Mouse (Mus musculus): Measurements from ENCODE around the gene Mrps21. TPM values are rescaled to one million over a fixed set of nuclear protein-coding genes. Genes with fewer than 3 reads are reported as not detected.

The Mrps21 gene
- 11.8 TPM for polyA plus RNA-seq (2014; fragmentation: Illumina TruSeq; extraction: RNeasy Lipid Tissue Mini Kit (QIAGEN cat#74804); ENCODE audit: low read depth, low replicate concordance)

DNA sequence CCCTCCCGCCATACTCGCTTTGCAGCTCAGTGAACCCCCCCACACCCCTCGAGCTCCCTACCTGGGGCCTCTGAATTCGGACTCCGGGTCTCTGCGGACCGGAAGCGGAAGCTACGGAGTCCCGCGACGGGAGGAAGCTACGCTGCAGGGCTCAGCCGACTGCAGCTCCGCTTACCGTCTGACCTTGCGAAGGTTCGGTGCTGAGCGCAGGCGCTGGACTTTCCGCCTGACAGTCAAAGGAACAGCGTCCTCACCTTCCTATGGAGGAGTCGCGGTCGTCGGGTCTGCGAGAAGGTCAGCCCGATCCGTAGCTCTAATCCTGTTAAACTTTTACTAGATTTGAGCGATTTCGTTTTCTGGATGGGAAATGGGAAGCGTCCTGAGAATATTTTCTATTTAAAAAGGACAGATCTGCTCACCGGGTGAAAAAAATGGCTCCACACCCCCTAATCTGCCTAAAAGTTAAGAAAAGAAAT, at the start of gene Mrps21:
Mrps21 (minus strand) TSS at position 128 of the 476 bp plus-strand sequence.

GRCm38 (mm10) chr3:95904568-95904967, 33.2 kb upstream of the Mrps21 start, which contains the start of gene Car14:
Gene Car14 (minus strand): TSS chr3:95904691.

DNA sequence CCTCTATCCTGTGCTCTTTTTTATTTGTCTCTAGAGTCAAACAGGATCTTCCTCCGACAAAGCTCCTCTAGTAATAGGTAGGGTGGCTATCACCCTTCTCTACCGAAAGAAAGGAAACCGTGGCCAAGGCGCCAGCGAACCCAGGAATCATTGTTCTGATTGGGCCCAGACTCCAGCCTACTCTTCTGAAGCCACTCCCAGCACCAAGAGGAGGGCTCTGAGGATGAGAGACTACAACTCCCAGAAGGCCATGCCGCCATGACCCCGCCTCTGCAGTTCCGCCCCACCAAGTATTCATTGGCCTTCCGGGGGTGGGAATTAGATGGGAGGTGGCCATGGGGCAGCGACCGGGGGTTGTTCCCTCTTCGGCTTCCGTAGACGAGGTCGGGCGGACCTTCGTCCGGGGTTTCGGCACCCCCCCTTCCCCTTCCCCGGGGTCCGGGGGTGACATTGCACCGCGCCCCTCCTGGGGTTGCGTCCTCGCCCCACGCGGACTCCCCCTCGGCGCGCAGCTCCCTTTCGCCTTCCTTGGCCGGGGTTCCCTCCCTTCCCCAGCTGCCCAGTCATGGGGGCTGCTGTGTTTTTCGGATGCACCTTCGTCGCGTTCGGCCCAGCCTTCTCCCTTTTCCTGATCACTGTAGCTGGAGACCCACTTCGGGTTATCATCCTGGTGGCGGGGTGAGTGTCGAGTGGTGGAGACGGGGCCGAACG, 22.4 kb upstream of the Mrps21 start, which contains the start of gene Aph1a:
Aph1a (plus strand) TSS at position 364 of the 711 bp plus-strand sequence.

DNA sequence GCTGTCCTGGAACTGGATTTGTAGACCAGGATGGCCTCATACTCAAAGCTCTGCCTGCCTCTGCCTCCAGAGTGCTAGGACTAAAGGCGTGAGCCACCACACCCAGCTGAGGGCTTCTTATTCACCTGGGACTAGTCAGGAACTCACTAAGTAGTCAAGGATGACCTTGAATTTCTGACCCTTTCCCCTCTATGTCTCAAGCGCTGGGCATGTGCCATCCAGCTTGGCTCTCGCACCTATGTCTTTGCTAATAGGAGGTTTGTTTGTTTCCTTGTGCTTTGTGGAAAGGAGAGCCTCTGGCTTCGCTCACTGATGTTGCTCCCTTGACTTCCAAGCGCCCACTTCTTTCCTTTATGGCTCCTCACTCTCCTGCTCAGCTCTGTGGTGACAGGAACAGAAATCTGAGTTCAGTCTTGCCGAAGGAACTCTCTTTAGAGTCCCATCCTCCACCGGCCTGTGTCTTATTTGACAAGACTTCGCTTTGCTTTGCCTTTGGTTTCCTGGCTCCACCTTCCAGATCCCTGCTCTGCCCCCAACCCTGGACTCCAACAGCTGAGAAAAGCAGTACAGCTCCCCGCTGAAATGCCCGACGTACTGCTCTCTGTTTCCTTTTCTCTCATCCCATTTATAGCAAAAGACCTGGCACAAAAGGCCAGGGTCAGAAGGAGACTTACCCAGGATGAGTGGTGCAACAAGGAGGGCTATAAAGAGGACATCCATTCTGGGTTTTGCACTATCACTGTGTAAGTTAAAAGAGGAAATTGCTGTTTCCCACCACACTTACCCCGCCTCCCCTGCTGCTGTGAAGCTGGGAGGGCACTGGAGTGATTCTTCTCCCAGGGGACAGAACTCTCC, 20.1 kb upstream of the Mrps21 start, which contains the start of gene BC028528:
BC028528 (minus strand) TSS at position 795 of the 855 bp plus-strand sequence.

GRCm38 (mm10) chr3:95881979-95882815, 10.9 kb upstream of the Mrps21 start, which contains the start of gene Ciart:
Gene Ciart (minus strand): TSS chr3:95882251.

DNA sequence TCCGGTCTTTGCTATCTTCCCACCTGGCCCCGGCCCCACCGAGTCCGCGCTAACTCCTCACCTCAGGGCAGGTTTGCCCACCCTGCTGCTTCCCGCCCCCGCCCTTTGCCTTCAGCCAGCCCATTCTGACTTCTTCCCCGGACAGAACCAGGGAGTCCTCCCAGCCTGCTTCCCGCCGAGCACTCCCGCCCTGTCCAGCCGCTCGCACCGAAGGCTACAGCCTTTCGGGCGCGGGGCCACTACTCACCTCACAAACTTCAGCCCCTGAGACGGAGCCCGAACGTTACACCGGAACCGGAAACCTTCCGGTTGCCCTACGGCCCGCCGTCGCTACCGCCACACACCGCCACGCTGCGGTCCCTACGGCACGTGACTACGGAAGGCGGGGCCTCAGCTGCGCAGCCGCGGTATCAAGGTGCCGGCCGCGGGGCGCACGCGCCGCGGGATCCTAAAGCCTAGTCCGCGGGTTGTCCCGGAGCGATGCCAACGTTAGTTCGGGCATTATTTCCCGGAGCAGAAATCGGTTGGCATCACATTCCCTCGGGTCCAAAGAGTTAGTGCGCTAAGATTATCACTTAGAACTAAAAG, 15.7 kb downstream of the Mrps21 start, which contains the start of gene Prpf3:
Prpf3 (minus strand) TSS at position 384 of the 588 bp plus-strand sequence.

DNA sequence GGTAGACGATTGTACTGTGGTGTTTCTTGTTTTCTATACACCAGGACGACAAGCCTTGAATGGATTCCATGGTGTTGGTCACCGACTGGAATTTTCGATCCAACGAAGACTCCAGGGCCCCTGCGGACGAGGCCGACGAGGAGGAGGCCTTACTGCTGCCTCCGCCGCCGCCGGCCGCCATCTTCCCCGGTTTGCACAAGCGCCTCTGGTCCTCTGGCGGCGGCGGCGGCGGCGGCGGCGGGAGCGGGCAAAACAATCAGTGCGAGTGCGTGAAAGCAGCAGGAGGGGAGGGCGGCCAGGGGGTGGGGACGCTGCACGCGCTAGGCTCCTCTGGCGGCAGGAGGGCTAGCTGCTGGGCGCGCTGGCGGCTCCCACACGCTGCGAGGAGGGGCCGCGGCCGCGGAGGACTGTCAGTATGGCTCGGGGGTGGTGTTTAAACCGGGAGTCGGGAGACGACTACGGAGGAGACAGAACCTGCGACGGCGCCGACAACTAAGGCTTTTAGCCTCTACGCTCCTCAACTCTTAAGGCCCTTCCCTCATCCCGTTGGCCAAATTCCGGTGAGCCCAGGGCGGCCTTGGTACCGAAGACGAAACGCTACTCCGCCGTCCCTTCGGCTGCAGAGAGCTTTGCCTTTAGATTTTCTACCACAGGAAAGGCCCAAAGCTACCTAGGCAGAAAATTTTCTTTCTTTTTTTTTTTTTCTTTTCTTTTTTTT, 52.6 kb downstream of the Mrps21 start, which contains the start of gene Rprd2:
Rprd2 (minus strand) TSS at position 293 of the 718 bp plus-strand sequence.

Other genes with a start within 250 kb of the Mrps21 start
- 50.6 TPM for gene Ensa, start 246.5 kb downstream of the Mrps21 start, polyA plus RNA-seq (2014; fragmentation: Illumina TruSeq; extraction: RNeasy Lipid Tissue Mini Kit (QIAGEN cat#74804); ENCODE audit: low read depth, low replicate concordance)
- 72.5 TPM for gene Mcl1, start 212.7 kb downstream of the Mrps21 start, polyA plus RNA-seq (2014; fragmentation: Illumina TruSeq; extraction: RNeasy Lipid Tissue Mini Kit (QIAGEN cat#74804); ENCODE audit: low read depth, low replicate concordance)
- 0.08 TPM for gene Adamtsl4, start 183.6 kb downstream of the Mrps21 start, polyA plus RNA-seq (2014; fragmentation: Illumina TruSeq; extraction: RNeasy Lipid Tissue Mini Kit (QIAGEN cat#74804); ENCODE audit: low read depth, low replicate concordance)
- gene Ecm1, start 131.9 kb downstream of the Mrps21 start, polyA plus RNA-seq (2014; fragmentation: Illumina TruSeq; extraction: RNeasy Lipid Tissue Mini Kit (QIAGEN cat#74804); ENCODE audit: low read depth, low replicate concordance): 0.95 TPM
- gene Tars2, start 111.3 kb downstream of the Mrps21 start, polyA plus RNA-seq (2014; fragmentation: Illumina TruSeq; extraction: RNeasy Lipid Tissue Mini Kit (QIAGEN cat#74804); ENCODE audit: low read depth, low replicate concordance): 12.8 TPM
- 29.8 TPM for gene Rprd2, start 52.7 kb downstream of the Mrps21 start, polyA plus RNA-seq (2014; fragmentation: Illumina TruSeq; extraction: RNeasy Lipid Tissue Mini Kit (QIAGEN cat#74804); ENCODE audit: low read depth, low replicate concordance)
- gene Prpf3, start 15.6 kb downstream of the Mrps21 start, polyA plus RNA-seq (2014; fragmentation: Illumina TruSeq; extraction: RNeasy Lipid Tissue Mini Kit (QIAGEN cat#74804); ENCODE audit: low read depth, low replicate concordance): 39.6 TPM
- gene Ciart, start 10.7 kb upstream of the Mrps21 start, polyA plus RNA-seq (2014; fragmentation: Illumina TruSeq; extraction: RNeasy Lipid Tissue Mini Kit (QIAGEN cat#74804); ENCODE audit: low read depth, low replicate concordance): 4.8 TPM
- gene BC028528, start 20.5 kb upstream of the Mrps21 start, polyA plus RNA-seq (2014; fragmentation: Illumina TruSeq; extraction: RNeasy Lipid Tissue Mini Kit (QIAGEN cat#74804); ENCODE audit: low read depth, low replicate concordance): 7.3 TPM
- 3.9 TPM for gene Aph1a, start 22.4 kb upstream of the Mrps21 start, polyA plus RNA-seq (2014; fragmentation: Illumina TruSeq; extraction: RNeasy Lipid Tissue Mini Kit (QIAGEN cat#74804); ENCODE audit: low read depth, low replicate concordance)
- 1.8 TPM for gene Car14, start 33.2 kb upstream of the Mrps21 start, polyA plus RNA-seq (2014; fragmentation: Illumina TruSeq; extraction: RNeasy Lipid Tissue Mini Kit (QIAGEN cat#74804); ENCODE audit: low read depth, low replicate concordance)
- gene Anp32e, start 57.7 kb upstream of the Mrps21 start, polyA plus RNA-seq (2014; fragmentation: Illumina TruSeq; extraction: RNeasy Lipid Tissue Mini Kit (QIAGEN cat#74804); ENCODE audit: low read depth, low replicate concordance): 34.5 TPM
- 8.6 TPM for gene Plekho1, start 124.5 kb upstream of the Mrps21 start, polyA plus RNA-seq (2014; fragmentation: Illumina TruSeq; extraction: RNeasy Lipid Tissue Mini Kit (QIAGEN cat#74804); ENCODE audit: low read depth, low replicate concordance)
- gene Vps45, start 186.9 kb upstream of the Mrps21 start, polyA plus RNA-seq (2014; fragmentation: Illumina TruSeq; extraction: RNeasy Lipid Tissue Mini Kit (QIAGEN cat#74804); ENCODE audit: low read depth, low replicate concordance): 15.0 TPM
- 27.4 TPM for gene Otud7b, start 233.0 kb upstream of the Mrps21 start, polyA plus RNA-seq (2014; fragmentation: Illumina TruSeq; extraction: RNeasy Lipid Tissue Mini Kit (QIAGEN cat#74804); ENCODE audit: low read depth, low replicate concordance)